In the genomic region with DNA sequence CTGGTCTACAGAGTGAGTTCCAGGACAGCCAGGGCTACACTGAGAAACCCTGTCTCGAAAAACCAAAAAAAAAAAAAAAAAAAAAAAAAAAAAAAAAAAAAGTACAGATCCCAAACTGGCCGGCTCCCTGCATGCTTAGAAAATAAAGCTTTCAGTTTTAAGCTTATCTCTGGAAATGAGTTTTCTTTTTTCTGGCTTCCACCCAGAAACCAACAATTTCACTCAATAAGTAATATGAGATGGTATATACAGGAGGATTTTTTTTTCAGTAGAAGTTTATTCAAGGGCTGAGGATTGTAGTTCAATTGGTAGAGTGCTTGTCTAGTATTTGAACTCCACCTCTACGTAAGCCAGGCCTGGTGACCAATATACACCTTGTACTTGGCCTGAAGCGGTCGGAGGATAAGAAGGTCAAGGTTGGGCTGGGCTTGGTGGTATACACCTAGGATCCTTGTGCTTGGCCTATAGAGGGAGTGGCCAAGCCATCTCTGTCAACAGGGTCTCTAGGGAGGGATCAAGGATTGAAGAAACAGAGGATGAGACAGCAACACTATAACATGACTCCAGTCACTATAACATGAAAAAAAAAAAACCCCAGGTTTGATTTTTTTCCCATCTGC, we compare ENCODE assay signal across 19 mouse cellular contexts. TPM values are rescaled to one million over a fixed set of nuclear protein-coding genes. Genes with fewer than 3 reads are reported as not detected.
DNase-seq lines count a peak whose midpoint lies in the region; ATAC-seq and TF ChIP-seq lines count a peak whose summit lies in the region.
"Had no signal": no experiment of that assay in that cellular context is flagged by ENCODE, and none has a peak within 500 bp of the region (broad histone marks: within the 10 kb centered on the region; RNA-seq: fewer than 3 reads in every experiment).

No protein-coding gene starts in this region.

- no peak overlapping the region for H3K4me2 ChIP-seq in embryonic facial prominence, embryonic 14.5 days (ENCODE audit: low read depth, low read length)
- no peak overlapping the region for H3K4me2 ChIP-seq in lung, embryonic 14.5 days
- H3K4me2 ChIP-seq: forebrain, embryonic 15.5 days; hindbrain, embryonic 14.5 days had no signal

- H3K79me2 ChIP-seq in MEL (ENCODE audit: control insufficient read depth, insufficient read depth, low read length, poor library complexity): peaks cover 31% of the 10 kb centered on the region

- intact Hi-C loops in left cerebral cortex, postnatal 14 days (cut with DNase I): no loop called here

- peak in 1 of 2 experiments; percentile 54; a peak in 2 of 4 replicates for TF ChIP-seq EP300 in MEL (IDR thresholded peaks at IDR 0.05; ENCODE audit: low read depth in 1 of 2, low read length in 2 of 2)

- no peaks in the 10 kb centered on the region for H3K36me3 ChIP-seq in embryonic facial prominence, embryonic 14.5 days (ENCODE audit: control insufficient read depth, insufficient read depth, low read length)
- peaks cover 12% of the 10 kb centered on the region for H3K36me3 ChIP-seq in embryonic facial prominence, embryonic 10.5 days (replicated peaks)
- 0 out of 2 replicates have a peak, but pooled peaks cover 3% of the 10 kb centered on the region for H3K36me3 ChIP-seq in lung, embryonic 14.5 days (ENCODE audit: insufficient read depth)
- peaks cover 0 to 13% of the 10 kb centered on the region in 2 experiments; a peak in 3 of 4 replicates for H3K36me3 ChIP-seq in MEL (ENCODE audit: control insufficient read depth in 1 of 2, insufficient read depth in 2 of 2, low read length in 2 of 2)
- H3K36me3 ChIP-seq: forebrain, embryonic 15.5 days; heart, embryonic 12.5 days had no signal

- WGBS in embryonic facial prominence, embryonic 14.5 days: 85% methylated on average over 5 of the region's 5 CpGs
- 93% methylated on average over 5 of the region's 5 CpGs for WGBS in embryonic facial prominence, embryonic 10.5 days
- WGBS in lung, embryonic 14.5 days: 65% methylated on average over 5 of the region's 5 CpGs

- H3K4me1 ChIP-seq in embryonic facial prominence, embryonic 14.5 days (ENCODE audit: control insufficient read depth, insufficient read depth, low read length): peaks cover 6% of the 10 kb centered on the region; the same call in 1 of the 2 replicates
- H3K4me1 ChIP-seq in embryonic facial prominence, embryonic 10.5 days: peaks cover 17% of the 10 kb centered on the region
- 0 out of 2 replicates have a peak, but pooled peaks cover 5% of the 10 kb centered on the region for H3K4me1 ChIP-seq in lung, embryonic 14.5 days (ENCODE audit: insufficient read depth)
- H3K4me1 ChIP-seq in MEL (ENCODE audit: control insufficient read depth in 1 of 2, insufficient read depth in 2 of 2, low read length in 2 of 2): peaks cover 5 to 14% of the 10 kb centered on the region in 2 experiments; a peak in 3 of 4 replicates

- TF ChIP-seq RAD21 in MEL (IDR thresholded peaks at IDR 0.05; ENCODE audit: low read depth, low read length): no peak

- TF ChIP-seq POLR2A in MEL (IDR thresholded peaks at IDR 0.05; ENCODE audit: control insufficient read depth in 1 of 2, insufficient read depth in 1 of 2, low read depth in 1 of 2, low read length in 2 of 2, poor library complexity in 1 of 2): no peak

- no peak overlapping the region for H3K27ac ChIP-seq in embryonic facial prominence, embryonic 14.5 days (replicated peaks; ENCODE audit: low read depth, low read length)
- H3K27ac ChIP-seq in embryonic facial prominence, embryonic 10.5 days (replicated peaks): no peak overlapping the region
- no peak overlapping the region for H3K27ac ChIP-seq in lung, embryonic 14.5 days (ENCODE audit: low read depth)
- peak overlapping the region; percentile 99 for H3K27ac ChIP-seq in MEL (ENCODE audit: control insufficient read depth, low read depth, low read length)
- H3K27ac ChIP-seq: forebrain, embryonic 15.5 days; hindbrain, embryonic 10.5 days; hindbrain, embryonic 14.5 days had no signal

- no peak overlapping the region for H3K9ac ChIP-seq in embryonic facial prominence, embryonic 14.5 days (ENCODE audit: low read depth, low read length)
- H3K9ac ChIP-seq in lung, embryonic 14.5 days: no peak overlapping the region
- peak overlapping the region; percentile 89 for H3K9ac ChIP-seq in MEL (ENCODE audit: control insufficient read depth, low read depth, low read length, poor library complexity, severe bottlenecking)
- H3K9ac ChIP-seq: forebrain, embryonic 15.5 days; heart, embryonic 12.5 days; hindbrain, embryonic 14.5 days had no signal

- TF ChIP-seq CTCF in lung, embryonic 14.5 days (IDR thresholded peaks at IDR 0.05; ENCODE audit: low read depth): no peak
- no peak for TF ChIP-seq CTCF in MEL (IDR thresholded peaks at IDR 0.05 in 2 of 3, conservative IDR thresholded peaks at IDR 0.05 in 1 of 3; ENCODE audit: control insufficient read depth in 1 of 3, insufficient read depth in 1 of 3, low read depth in 2 of 3, low read length in 3 of 3, poor library complexity in 1 of 3, severe bottlenecking in 1 of 3)

- peaks cover 6% of the 10 kb centered on the region; the same call in 1 of the 2 replicates for H3K9me3 ChIP-seq in embryonic facial prominence, embryonic 14.5 days (ENCODE audit: control insufficient read depth, low read length)
- peaks cover 13% of the 10 kb centered on the region for H3K9me3 ChIP-seq in embryonic facial prominence, embryonic 10.5 days
- peaks cover 7% of the 10 kb centered on the region; the same call in 1 of the 2 replicates for H3K9me3 ChIP-seq in lung, embryonic 14.5 days (ENCODE audit: low read depth, low read length)
- no peaks in the 10 kb centered on the region for H3K9me3 ChIP-seq in MEL (replicated peaks; ENCODE audit: insufficient read depth, low read length)
- H3K9me3 ChIP-seq: forebrain, embryonic 15.5 days; G1E had no signal

- H3K27me3 ChIP-seq in embryonic facial prominence, embryonic 14.5 days (replicated peaks; ENCODE audit: control insufficient read depth, insufficient read depth, low read length): no peaks in the 10 kb centered on the region
- H3K27me3 ChIP-seq in embryonic facial prominence, embryonic 10.5 days (replicated peaks; ENCODE audit: low read depth, poor library complexity, severe bottlenecking): no peaks in the 10 kb centered on the region
- H3K27me3 ChIP-seq in lung, embryonic 14.5 days (ENCODE audit: insufficient read depth, low read length): no peaks in the 10 kb centered on the region
- no peaks in the 10 kb centered on the region for H3K27me3 ChIP-seq in MEL (ENCODE audit: control insufficient read depth in 1 of 2, insufficient read depth in 2 of 2, low read length in 2 of 2)
- H3K27me3 ChIP-seq: forebrain, embryonic 15.5 days; heart, embryonic 12.5 days; Patski had no signal

- H3K4me3 ChIP-seq in embryonic facial prominence, embryonic 14.5 days (ENCODE audit: low read depth, low read length): no peak overlapping the region
- H3K4me3 ChIP-seq in embryonic facial prominence, embryonic 10.5 days: no peak overlapping the region
- H3K4me3 ChIP-seq in lung, embryonic 14.5 days (ENCODE audit: low read depth, low read length): no peak overlapping the region
- peak overlapping the region; percentile 4 to 67 for H3K4me3 ChIP-seq in MEL (ENCODE audit: control insufficient read depth in 1 of 2, insufficient read depth in 1 of 2, low read depth in 2 of 2, low read length in 2 of 2)
- H3K4me3 ChIP-seq: forebrain, embryonic 15.5 days; heart, adult 2 months; heart, embryonic 12.5 days; hindbrain, embryonic 10.5 days had no signal

- DNase-seq in embryonic facial prominence, embryonic 14.5 days (ENCODE audit: low spot score): peak; percentile 37
- DNase-seq in embryonic facial prominence, embryonic 10.5 days (ENCODE audit: low spot score): no peak
- peak; percentile 77 for DNase-seq in lung, embryonic 14.5 days
- no peak for DNase-seq in lung, postnatal 25 days (ENCODE audit: low spot score)
- DNase-seq in MEL (ENCODE audit: low read depth, low spot score) (peak; percentile 84), adipocyte (ENCODE audit: low spot score) (no peak)
- no peak for DNase-seq in left cerebral cortex, postnatal 14 days (ENCODE audit: low spot score in 2 of 2)
- DNase-seq: adrenal gland, adult 8-10 months; cerebellum, adult 2 months; gastrocnemius, postnatal 10 days; heart, postnatal 14 days had no signal

- ATAC-seq in embryonic facial prominence, embryonic 14.5 days (ENCODE audit: low read depth): no peak
- ATAC-seq in lung, embryonic 14.5 days (ENCODE audit: insufficient read depth): no peak
- ATAC-seq: forebrain, embryonic 15.5 days; intestine, postnatal 0 days; Patski had no signal

TF ChIP-seq in MEL, 35 proteins besides CTCF, POLR2A, EP300 and RAD21 (continues in another document):
- TF ChIP-seq ZMIZ1 (IDR thresholded peaks at IDR 0.05; ENCODE audit: low read depth, low read length) (no peak), MEF2A (IDR thresholded peaks at IDR 0.05; ENCODE audit: extremely low read depth, insufficient replicate concordance, low read depth, low read length, poor library complexity, severe bottlenecking) (no peak)

RNA-seq across cellular contexts. Expression of a gene that starts 1.6 kb away (rescaled TPM):
- polyA plus RNA-seq in embryonic facial prominence, embryonic 14.5 days (2014; fragmentation: Nextera tagmentation; extraction: Ambion mirVana): 43.0 and 53.0 TPM in 2 replicates
- polyA plus RNA-seq in embryonic facial prominence, embryonic 10.5 days (2016; fragmentation: Nextera tagmentation; extraction: Ambion mirVana): 21.9 and 22.1 TPM in 2 replicates
- 56.2 and 62.5 TPM in 2 replicates for polyA plus RNA-seq in lung, embryonic 14.5 days (2014; fragmentation: Nextera tagmentation; extraction: Ambion mirVana)
- total RNA-seq in MEL (2012; rRNA removed): 326 and 348 TPM in 2 replicates
- 100 to 1,000 TPM; 637 to 650 TPM for polyA plus RNA-seq in MEL (2012; ENCODE audit: insufficient read depth in 1 of 2, insufficient read length in 2 of 2, low read depth in 1 of 2, low replicate concordance in 2 of 2, missing spikeins in 1 of 2)
- total RNA-seq in left cerebral cortex, postnatal 14 days (2021): 100 to 1,000 TPM; 221 to 248 TPM

RNA-seq across cellular contexts. Expression of a gene that starts 11.6 kb away (rescaled TPM):
- 153 and 165 TPM in 2 replicates for polyA plus RNA-seq in embryonic facial prominence, embryonic 14.5 days (2014; fragmentation: Nextera tagmentation; extraction: Ambion mirVana)
- 189 and 194 TPM in 2 replicates for polyA plus RNA-seq in embryonic facial prominence, embryonic 10.5 days (2016; fragmentation: Nextera tagmentation; extraction: Ambion mirVana)
- 143 and 145 TPM in 2 replicates for polyA plus RNA-seq in lung, embryonic 14.5 days (2014; fragmentation: Nextera tagmentation; extraction: Ambion mirVana)
- total RNA-seq in MEL (2012; rRNA removed): 74.6 and 79.5 TPM in 2 replicates
- polyA plus RNA-seq in MEL (2012; ENCODE audit: insufficient read depth in 1 of 2, insufficient read length in 2 of 2, low read depth in 1 of 2, low replicate concordance in 2 of 2, missing spikeins in 1 of 2): 100 to 1,000 TPM in 1 of 2 experiments, not detected in 1; 160 TPM
- 100 to 1,000 TPM; 101 to 114 TPM for total RNA-seq in left cerebral cortex, postnatal 14 days (2021)

RNA-seq across cellular contexts. Expression of a gene that starts 44.5 kb away (rescaled TPM):
- 40.6 and 46.2 TPM in 2 replicates for polyA plus RNA-seq in embryonic facial prominence, embryonic 14.5 days (2014; fragmentation: Nextera tagmentation; extraction: Ambion mirVana)
- 31.3 and 33.4 TPM in 2 replicates for polyA plus RNA-seq in embryonic facial prominence, embryonic 10.5 days (2016; fragmentation: Nextera tagmentation; extraction: Ambion mirVana)
- polyA plus RNA-seq in lung, embryonic 14.5 days (2014; fragmentation: Nextera tagmentation; extraction: Ambion mirVana): 37.3 and 41.1 TPM in 2 replicates
- 17.1 and 20.4 TPM in 2 replicates for total RNA-seq in MEL (2012; rRNA removed)
- 10 to 100 TPM in 1 of 2 experiments, not detected in 1; 18.9 TPM for polyA plus RNA-seq in MEL (2012; ENCODE audit: insufficient read depth in 1 of 2, insufficient read length in 2 of 2, low read depth in 1 of 2, low replicate concordance in 2 of 2, missing spikeins in 1 of 2)
- 10 to 100 TPM; 66.7 to 70.6 TPM for total RNA-seq in left cerebral cortex, postnatal 14 days (2021)

Comparison
In these comparisons a context has a peak if more than half of its experiments do, and no peak if none do; other contexts are left out.
1. DNase-seq: peak in embryonic facial prominence, embryonic 14.5 days (single experiment), lung, embryonic 14.5 days (single experiment) and MEL (single experiment); none in embryonic facial prominence, embryonic 10.5 days (single experiment), lung, postnatal 25 days (single experiment), adipocyte (single experiment) and left cerebral cortex, postnatal 14 days (0 of 2).
2. H3K4me3 ChIP-seq: peak in MEL (2 of 2); none in embryonic facial prominence, embryonic 14.5 days (single experiment), embryonic facial prominence, embryonic 10.5 days (single experiment) and lung, embryonic 14.5 days (single experiment).
3. RNA of a gene that starts 1.6 kb away (polyA plus RNA-seq): 637 to 650 TPM in MEL; 56.2 to 62.5 TPM in lung, embryonic 14.5 days, 43.0 to 53.0 TPM in embryonic facial prominence, embryonic 14.5 days and 21.9 to 22.1 TPM in embryonic facial prominence, embryonic 10.5 days; every median in the first group is over 10 times any median in the second.